Mouse (Mus musculus) forebrain, embryonic 16.5 days (tissue): Measurements from ENCODE around the gene Mettl26. TPM values are rescaled to one million over a fixed set of nuclear protein-coding genes. Genes with fewer than 3 reads are reported as not detected.

Source experiments
- ATAC-seq: fragments of 200-750 bp; cut with Nextera tagmentation; 2 replicates; pipeline ENCODE4 v1.8.0; 2017; ENCODE audit warnings: mild to moderate bottlenecking, moderate library complexity
- H3K27ac ChIP-seq: fragments of 300-500 bp; sonication (generic); 2 replicates; pipeline ENCODE4 v1.5.1; 2014; ENCODE audit warnings: low read length, control low read depth
- H3K27me3 ChIP-seq: fragments of 300-500 bp; sonication (generic); replicated peaks from 2 replicates; pipeline ENCODE4 v1.6.1; 2014; ENCODE audit warnings: low read length; ENCODE audit not compliant: control insufficient read depth, insufficient read depth
- H3K36me3 ChIP-seq: fragments of 300-500 bp; sonication (generic); 2 replicates; pipeline ENCODE4 v1.6.1; 2014; ENCODE audit not compliant: control insufficient read depth, insufficient read depth
- H3K4me1 ChIP-seq: fragments of 300-500 bp; sonication (generic); replicated peaks from 2 replicates; pipeline ENCODE4 v1.6.1; 2014; ENCODE audit warnings: low read length; ENCODE audit not compliant: control insufficient read depth, insufficient read depth
- H3K4me2 ChIP-seq: fragments of 300-500 bp; sonication (generic); 2 replicates; pipeline ENCODE4 v1.6.1; 2014; ENCODE audit warnings: mild to moderate bottlenecking, low read length, control low read depth
- H3K4me3 ChIP-seq: fragments of 300-500 bp; sonication (generic); replicated peaks from 2 replicates; pipeline ENCODE4 v1.5.1; 2014; ENCODE audit warnings: mild to moderate bottlenecking, low read length, control low read depth
- H3K9ac ChIP-seq: fragments of 300-500 bp; sonication (generic); replicated peaks from 2 replicates; pipeline ENCODE4 v1.6.1; 2014; ENCODE audit warnings: low read depth, low read length, control low read depth
- H3K9me3 ChIP-seq: fragments of 300-500 bp; sonication (generic); 2 replicates; pipeline ENCODE4 v1.6.1; 2016; ENCODE audit warnings: low read length; ENCODE audit not compliant: control insufficient read depth
- WGBS: fragments of 180-500 bp; shearing (Covaris S2); extraction: QIAGEN DNeasy Blood & Tissue Kit; methylation state at CpG from one replicate; pipeline ENCODE4 v1.1.7; 2014; 5-methylcytosine and 5-hydroxymethylcytosine counted together
- polyA plus RNA-seq: library from polyadenylated mRNA; unstranded; fragments of >200 nt; fragmentation: Nextera tagmentation; extraction: Ambion mirVana; gene quantifications from 2 replicates; pipeline ENCODE4 v1.2.1, GENCODE M21; 2015

Mettl26 gene
- polyA plus RNA-seq, 1 experiment from 2014 or later, result 59.7 TPM

GRCm38 (mm10) chr17:25913186-25913876, 38.5 kb downstream of the Mettl26 start:
- H3K9ac ChIP-seq, result no peak overlapping the region
- H3K27ac ChIP-seq, result no peak overlapping the region
- H3K36me3 ChIP-seq, result no peaks in the 10 kb centered on the region
- H3K9me3 ChIP-seq, result no peaks in the 10 kb centered on the region
- no peak overlapping the region for H3K4me3 ChIP-seq
- H3K4me1 ChIP-seq, result peaks cover 13% of the 10 kb centered on the region
- H3K4me2 ChIP-seq, result no peak overlapping the region
- no peaks in the 10 kb centered on the region for H3K27me3 ChIP-seq
- WGBS, result 90% methylated on average over 14 of the region's 14 CpGs
- no peak for ATAC-seq

- peaks cover 19% of the 10 kb centered on the region for H3K4me1 ChIP-seq
- H3K9me3 ChIP-seq, result no peaks in the 10 kb centered on the region
- no peak for ATAC-seq
- H3K27ac ChIP-seq, result no peak overlapping the region
- H3K9ac ChIP-seq, result no peak overlapping the region
- WGBS, result 90% methylated on average over 1 of the region's 1 CpGs
- no peaks in the 10 kb centered on the region for H3K36me3 ChIP-seq
- no peaks in the 10 kb centered on the region for H3K27me3 ChIP-seq
- no peak overlapping the region for H3K4me2 ChIP-seq
- no peak overlapping the region for H3K4me3 ChIP-seq
These were observed 39.0 kb downstream of the Mettl26 start for GRCm38 (mm10) chr17:25913877-25914275.

- H3K27me3 ChIP-seq, result no peaks in the 10 kb centered on the region
- no peak for ATAC-seq
- WGBS, result 89% methylated on average over 4 of the region's 4 CpGs
- peaks cover 19% of the 10 kb centered on the region for H3K4me1 ChIP-seq
- no peak overlapping the region for H3K4me2 ChIP-seq
- H3K9ac ChIP-seq, result no peak overlapping the region
- no peaks in the 10 kb centered on the region for H3K9me3 ChIP-seq
- no peak overlapping the region for H3K27ac ChIP-seq
- no peaks in the 10 kb centered on the region for H3K36me3 ChIP-seq
- H3K4me3 ChIP-seq, result no peak overlapping the region
These were observed 39.4 kb downstream of the Mettl26 start for GRCm38 (mm10) chr17:25914295-25914694.

- no peaks in the 10 kb centered on the region for H3K27me3 ChIP-seq
- H3K4me3 ChIP-seq, result no peak overlapping the region
- no peak for ATAC-seq
- H3K9ac ChIP-seq, result no peak overlapping the region
- no peaks in the 10 kb centered on the region for H3K9me3 ChIP-seq
- H3K27ac ChIP-seq, result no peak overlapping the region
- WGBS, result 88% methylated on average over 8 of the region's 8 CpGs
- no peaks in the 10 kb centered on the region for H3K36me3 ChIP-seq
- H3K4me1 ChIP-seq, result peaks cover 23% of the 10 kb centered on the region
- H3K4me2 ChIP-seq, result no peak overlapping the region
These were observed 42.2 kb downstream of the Mettl26 start for GRCm38 (mm10) chr17:25916931-25917647.

GRCm38 (mm10) chr17:25918037-25918750, 43.3 kb downstream of the Mettl26 start:
- Histone ChIP-seq H3K4me1 (peaks cover 23% of the 10 kb centered on the region), H3K9ac (peak overlapping the region; percentile 84), H3K4me3 (peak overlapping the region; percentile 99), H3K4me2 (peak overlapping the region; percentile 88), H3K9me3 (no peaks in the 10 kb centered on the region), H3K27ac (no peak overlapping the region), H3K36me3 (no peaks in the 10 kb centered on the region), H3K27me3 (no peaks in the 10 kb centered on the region)
- 90% methylated on average over 9 of the region's 9 CpGs for WGBS
- no peak for ATAC-seq

GRCm38 (mm10) chr17:25919144-25919785, 44.4 kb downstream of the Mettl26 start, which contains the start of gene Rab40c:
TSS of gene Rab40c (minus strand) at chr17:25919727.
- Histone ChIP-seq H3K27ac (peak within 1 kb of the TSS; percentile 96), H3K36me3 (no peaks in the 10 kb centered on the region), H3K27me3 (no peaks in the 10 kb centered on the region), H3K4me2 (peak within 1 kb of the TSS; percentile 88), H3K9ac (peak within 1 kb of the TSS; percentile 84), H3K4me1 (peaks cover 23% of the 10 kb centered on the region), H3K4me3 (peak within 1 kb of the TSS; percentile 99), H3K9me3 (no peaks in the 10 kb centered on the region)
- 0% methylated on average over 67 of the region's 78 CpGs for WGBS
- ATAC-seq, result peak; percentile 85

GRCm38 (mm10) chr17:25919786-25920642, 45.1 kb downstream of the Mettl26 start:
- WGBS, result under 1% methylated on average over 40 of the region's 40 CpGs
- peak overlapping the region; percentile 96 for H3K27ac ChIP-seq
- no peaks in the 10 kb centered on the region for H3K9me3 ChIP-seq
- peak overlapping the region; percentile 99 for H3K4me3 ChIP-seq
- H3K4me1 ChIP-seq, result peaks cover 23% of the 10 kb centered on the region
- ATAC-seq, result peak; percentile 97
- peak overlapping the region; percentile 68 for H3K9ac ChIP-seq
- H3K27me3 ChIP-seq, result no peaks in the 10 kb centered on the region
- H3K36me3 ChIP-seq, result no peaks in the 10 kb centered on the region
- peak overlapping the region; percentile 76 for H3K4me2 ChIP-seq

- WGBS, result 74% methylated on average over 5 of the region's 5 CpGs
- no peak for ATAC-seq
- no peaks in the 10 kb centered on the region for H3K36me3 ChIP-seq
These were observed 47.2 kb downstream of the Mettl26 start for GRCm38 (mm10) chr17:25922120-25922519.

More at GRCm38 (mm10) chr17:25922120-25922519, 47.2 kb downstream of the Mettl26 start:
- H3K4me3 ChIP-seq, result no peak overlapping the region
- peaks cover 21% of the 10 kb centered on the region for H3K4me1 ChIP-seq
- no peak overlapping the region for H3K9ac ChIP-seq
- H3K27me3 ChIP-seq, result no peaks in the 10 kb centered on the region
- H3K9me3 ChIP-seq, result no peaks in the 10 kb centered on the region
- no peak overlapping the region for H3K27ac ChIP-seq
- H3K4me2 ChIP-seq, result no peak overlapping the region
